Mouse (Mus musculus): Measurements from ENCODE around the gene Ankib1. TPM values are rescaled to one million over a fixed set of nuclear protein-coding genes. Genes with fewer than 3 reads are reported as not detected.

Gene Ankib1
- polyA plus RNA-seq, 1 experiment: 10.5 TPM

- no peak for DNase-seq
- H3K36me3 ChIP-seq (ENCODE audit: control insufficient read depth, insufficient read depth, low read length): no peaks in the 10 kb centered on the region
- 95% methylated on average over 6 of the region's 6 CpGs for WGBS
- H3K27ac ChIP-seq (ENCODE audit: control insufficient read depth, insufficient read depth, low read length): no peak within 1 kb of the TSS
- peaks cover 2% of the 10 kb centered on the region for H3K4me1 ChIP-seq (replicated peaks; ENCODE audit: control insufficient read depth, insufficient read depth, low read length)
- H3K4me3 ChIP-seq (ENCODE audit: control insufficient read depth, insufficient read depth, low read length): no peak within 1 kb of the TSS
- TF ChIP-seq CTCF (IDR thresholded peaks at IDR 0.05; ENCODE audit: borderline replicate concordance, control insufficient read depth, extremely low read depth, insufficient read depth, low read length, poor library complexity) (no peak), POLR2A (IDR thresholded peaks at IDR 0.05; ENCODE audit: control insufficient read depth, extremely low read depth, insufficient read depth, low read length, poor library complexity) (no peak)
- H3K27me3 ChIP-seq (ENCODE audit: control insufficient read depth, insufficient read depth, low read length): no peaks in the 10 kb centered on the region
These were observed 151.8 kb downstream of the Ankib1 start, which contains the start of gene Tmbim7 for GRCm38 (mm10) chr5:3650881-3651280. TSS of gene Tmbim7 (plus strand) at chr5:3651181.

- Histone ChIP-seq H3K4me3 (ENCODE audit: control insufficient read depth, insufficient read depth, low read length) (no peak overlapping the region), H3K27me3 (ENCODE audit: control insufficient read depth, insufficient read depth, low read length) (no peaks in the 10 kb centered on the region), H3K4me1 (replicated peaks; ENCODE audit: control insufficient read depth, insufficient read depth, low read length) (peaks cover 2% of the 10 kb centered on the region), H3K27ac (ENCODE audit: control insufficient read depth, insufficient read depth, low read length) (no peak overlapping the region), H3K36me3 (ENCODE audit: control insufficient read depth, insufficient read depth, low read length) (peaks cover 5% of the 10 kb centered on the region; the same call in 1 of the 2 replicates)
- DNase-seq: no peak
- no peak for TF ChIP-seq CTCF (IDR thresholded peaks at IDR 0.05; ENCODE audit: borderline replicate concordance, control insufficient read depth, extremely low read depth, insufficient read depth, low read length, poor library complexity)
- no peak for TF ChIP-seq POLR2A (IDR thresholded peaks at IDR 0.05; ENCODE audit: control insufficient read depth, extremely low read depth, insufficient read depth, low read length, poor library complexity)
- 77% methylated on average over 4 of the region's 4 CpGs for WGBS
These were observed 153.9 kb downstream of the Ankib1 start for GRCm38 (mm10) chr5:3648849-3649210.

DNA sequence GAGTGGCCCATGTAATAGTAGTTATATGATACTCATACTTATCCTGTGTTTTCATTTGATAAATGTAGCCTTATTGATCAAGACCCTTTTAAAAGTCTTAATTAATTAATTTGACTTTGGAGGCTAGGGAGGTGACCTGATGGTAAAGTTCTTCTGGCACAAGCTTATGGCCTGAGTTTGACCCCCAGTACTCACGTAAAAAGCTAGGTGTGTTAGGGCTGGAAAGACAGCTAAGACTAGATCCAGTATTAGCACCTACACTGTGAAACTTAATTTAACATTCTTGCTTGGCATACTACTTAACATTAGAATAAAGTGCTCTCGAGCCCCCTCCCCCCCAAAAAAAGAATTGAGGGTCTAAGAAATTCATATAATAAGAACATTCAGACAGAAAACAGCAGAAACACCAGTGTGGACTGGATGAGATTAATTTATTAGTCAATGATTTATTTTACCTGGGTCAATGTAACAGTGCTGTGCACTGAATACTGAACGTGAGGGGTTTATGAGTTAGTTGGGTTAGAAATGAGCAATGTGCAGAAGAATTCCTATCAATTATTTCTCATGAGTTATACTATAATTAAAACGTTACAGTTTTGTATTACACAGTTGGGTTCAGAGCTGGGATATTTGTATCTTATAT is 154.4 kb downstream of the Ankib1 start:
- WGBS: 66% methylated on average over 4 of the region's 4 CpGs
- H3K4me1 ChIP-seq (replicated peaks; ENCODE audit: control insufficient read depth, insufficient read depth, low read length): peaks cover 2% of the 10 kb centered on the region
- DNase-seq: no peak
- no peak overlapping the region for H3K4me3 ChIP-seq (ENCODE audit: control insufficient read depth, insufficient read depth, low read length)
- H3K36me3 ChIP-seq (ENCODE audit: control insufficient read depth, insufficient read depth, low read length): peaks cover 7% of the 10 kb centered on the region
- H3K27me3 ChIP-seq (ENCODE audit: control insufficient read depth, insufficient read depth, low read length): no peaks in the 10 kb centered on the region
- TF ChIP-seq CTCF (IDR thresholded peaks at IDR 0.05; ENCODE audit: borderline replicate concordance, control insufficient read depth, extremely low read depth, insufficient read depth, low read length, poor library complexity) (no peak), POLR2A (IDR thresholded peaks at IDR 0.05; ENCODE audit: control insufficient read depth, extremely low read depth, insufficient read depth, low read length, poor library complexity) (no peak)
- no peak overlapping the region for H3K27ac ChIP-seq (ENCODE audit: control insufficient read depth, insufficient read depth, low read length)

DNA sequence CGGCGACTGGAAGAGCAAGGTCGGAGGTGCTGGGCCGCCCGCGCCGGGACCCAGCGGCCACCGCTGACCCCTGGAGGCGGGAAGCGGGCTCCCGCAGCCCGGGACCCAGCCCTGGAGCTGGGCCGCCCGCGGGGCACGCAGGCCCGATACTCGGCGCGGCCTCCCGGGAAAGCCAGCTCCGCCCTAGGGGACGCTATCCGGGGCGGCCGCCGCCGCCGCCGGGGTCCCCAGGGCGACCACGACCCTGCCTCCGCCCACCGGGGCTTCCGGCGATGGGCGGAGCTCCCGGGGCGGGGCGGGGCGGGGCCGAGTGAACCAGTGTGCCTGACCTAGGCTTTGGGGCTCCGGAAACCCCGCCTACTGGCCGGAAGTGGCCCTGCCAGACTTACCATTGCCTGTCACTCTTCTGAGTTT is 155.0 kb downstream of the Ankib1 start:
- peaks cover 10% of the 10 kb centered on the region for H3K36me3 ChIP-seq (ENCODE audit: control insufficient read depth, insufficient read depth, low read length)
- H3K4me3 ChIP-seq (ENCODE audit: control insufficient read depth, insufficient read depth, low read length): peak overlapping the region; percentile 87
- DNase-seq: peak; percentile 90
- peaks cover 2% of the 10 kb centered on the region for H3K4me1 ChIP-seq (replicated peaks; ENCODE audit: control insufficient read depth, insufficient read depth, low read length)
- peak overlapping the region; percentile 27; the same call in 1 of the 2 replicates for H3K27ac ChIP-seq (ENCODE audit: control insufficient read depth, insufficient read depth, low read length)
- no peaks in the 10 kb centered on the region for H3K27me3 ChIP-seq (ENCODE audit: control insufficient read depth, insufficient read depth, low read length)
- peak; percentile 80 for TF ChIP-seq POLR2A (IDR thresholded peaks at IDR 0.05; ENCODE audit: control insufficient read depth, extremely low read depth, insufficient read depth, low read length, poor library complexity)
- TF ChIP-seq CTCF (IDR thresholded peaks at IDR 0.05; ENCODE audit: borderline replicate concordance, control insufficient read depth, extremely low read depth, insufficient read depth, low read length, poor library complexity): peak; percentile 32; the same call in 1 of the 2 replicates
- under 1% methylated on average over 32 of the region's 46 CpGs for WGBS

DNA sequence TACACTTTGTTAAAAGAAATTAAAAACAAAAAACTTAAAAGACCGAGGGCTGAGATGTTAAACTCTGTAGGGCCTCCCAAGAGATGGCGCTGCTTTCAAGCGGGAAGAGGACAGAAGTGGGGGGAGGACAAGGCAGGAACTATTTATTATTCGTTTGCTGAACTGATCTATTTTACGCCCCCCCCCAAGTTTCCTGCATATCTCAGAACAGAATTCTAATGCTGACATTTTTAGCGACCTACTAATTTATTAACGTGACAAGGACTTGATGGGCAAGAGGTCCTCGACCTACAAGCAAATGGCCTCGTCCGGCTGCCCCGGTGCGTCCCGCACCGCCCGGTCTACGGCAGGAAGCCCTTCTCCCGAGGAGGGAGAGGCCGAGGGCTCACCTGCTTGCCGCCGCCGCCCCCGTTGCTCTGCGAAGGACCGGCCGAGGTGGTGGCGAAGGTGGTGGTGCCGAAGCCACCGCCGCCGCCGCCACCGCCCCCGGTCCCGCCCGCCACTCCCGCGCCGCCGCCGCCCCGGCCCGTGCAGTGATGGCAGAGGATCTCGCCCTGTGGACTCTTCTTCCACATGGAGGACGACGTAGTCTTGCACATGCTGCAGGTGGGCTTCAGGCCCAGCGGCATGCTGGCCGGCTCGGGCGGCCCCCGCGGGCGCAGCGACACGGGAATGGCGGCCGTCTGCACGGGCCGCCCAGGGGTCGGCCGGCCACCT is 155.6 kb downstream of the Ankib1 start:
- no peak for TF ChIP-seq CTCF (IDR thresholded peaks at IDR 0.05; ENCODE audit: borderline replicate concordance, control insufficient read depth, extremely low read depth, insufficient read depth, low read length, poor library complexity)
- no peak for TF ChIP-seq POLR2A (IDR thresholded peaks at IDR 0.05; ENCODE audit: control insufficient read depth, extremely low read depth, insufficient read depth, low read length, poor library complexity)
- Histone ChIP-seq H3K4me3 (ENCODE audit: control insufficient read depth, insufficient read depth, low read length) (peak overlapping the region; percentile 87), H3K4me1 (replicated peaks; ENCODE audit: control insufficient read depth, insufficient read depth, low read length) (peaks cover 2% of the 10 kb centered on the region), H3K36me3 (ENCODE audit: control insufficient read depth, insufficient read depth, low read length) (peaks cover 12% of the 10 kb centered on the region), H3K27ac (ENCODE audit: control insufficient read depth, insufficient read depth, low read length) (peak overlapping the region; percentile 42; the same call in 1 of the 2 replicates), H3K27me3 (ENCODE audit: control insufficient read depth, insufficient read depth, low read length) (no peaks in the 10 kb centered on the region)
- DNase-seq: peak; percentile 66
- WGBS: under 1% methylated on average over 45 of the region's 60 CpGs

DNA sequence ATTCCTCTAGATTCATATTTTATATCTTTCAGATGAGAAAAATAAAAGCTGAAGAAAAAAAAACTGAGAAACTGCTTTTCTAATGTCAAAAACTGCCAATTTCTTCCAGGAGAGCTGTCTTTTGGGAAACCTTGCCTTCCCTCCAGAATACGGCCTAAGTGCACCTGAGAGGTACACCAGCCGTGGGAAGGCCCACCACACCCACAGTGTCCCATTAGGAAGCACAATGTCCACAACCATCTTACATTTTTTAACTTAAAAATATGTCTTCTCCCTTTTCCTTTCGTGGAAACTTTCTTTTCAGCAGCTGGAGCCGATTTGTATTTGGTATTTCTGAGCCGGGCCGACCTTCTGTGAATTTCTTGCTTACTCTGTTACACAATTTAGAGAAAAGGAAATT is 156.2 kb downstream of the Ankib1 start:
- Histone ChIP-seq H3K4me3 (ENCODE audit: control insufficient read depth, insufficient read depth, low read length) (no peak overlapping the region), H3K27ac (ENCODE audit: control insufficient read depth, insufficient read depth, low read length) (peak overlapping the region; percentile 54; the same call in 1 of the 2 replicates), H3K4me1 (replicated peaks; ENCODE audit: control insufficient read depth, insufficient read depth, low read length) (peaks cover 2% of the 10 kb centered on the region), H3K36me3 (ENCODE audit: control insufficient read depth, insufficient read depth, low read length) (peaks cover 17% of the 10 kb centered on the region), H3K27me3 (ENCODE audit: control insufficient read depth, insufficient read depth, low read length) (no peaks in the 10 kb centered on the region)
- DNase-seq: no peak
- WGBS: 22% methylated on average over 6 of the region's 6 CpGs
- TF ChIP-seq POLR2A (IDR thresholded peaks at IDR 0.05; ENCODE audit: control insufficient read depth, extremely low read depth, insufficient read depth, low read length, poor library complexity) (no peak), CTCF (IDR thresholded peaks at IDR 0.05; ENCODE audit: borderline replicate concordance, control insufficient read depth, extremely low read depth, insufficient read depth, low read length, poor library complexity) (no peak)
